ENCODE assay signal across 23 mouse cellular contexts in the genomic region with DNA sequence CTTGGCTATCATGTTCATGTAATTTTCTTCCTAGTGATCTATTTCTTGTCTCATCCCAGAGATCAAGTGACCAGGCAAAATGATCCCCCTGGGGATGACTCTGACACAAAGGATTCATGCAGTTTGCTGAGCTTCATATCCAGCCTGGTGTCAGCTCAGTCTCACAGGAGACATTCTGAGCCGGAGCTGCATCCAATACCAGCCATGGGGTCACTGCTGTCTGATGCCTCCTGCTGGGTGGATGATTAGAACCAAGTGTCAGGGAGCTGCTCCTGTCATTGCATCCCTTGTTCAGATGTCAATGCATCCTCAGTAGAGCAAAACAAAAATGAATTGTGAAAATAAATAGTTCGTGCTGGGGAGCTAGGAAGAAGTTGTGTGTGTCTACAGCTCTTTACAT.
DNase-seq lines count a peak whose midpoint lies in the region; ATAC-seq and TF ChIP-seq lines count a peak whose summit lies in the region.
"Had no signal": no experiment of that assay in that cellular context is flagged by ENCODE, and none has a peak within 500 bp of the region (broad histone marks: within the 10 kb centered on the region; RNA-seq: fewer than 3 reads in every experiment).

No protein-coding gene starts in this region.

- no peaks in the 10 kb centered on the region for H3K27me3 ChIP-seq in hindbrain, embryonic 10.5 days (ENCODE audit: insufficient read depth, poor library complexity, severe bottlenecking)
- no peaks in the 10 kb centered on the region for H3K27me3 ChIP-seq in hindbrain, embryonic 14.5 days (ENCODE audit: control insufficient read depth, insufficient read depth, low read length)
- no peaks in the 10 kb centered on the region for H3K27me3 ChIP-seq in kidney, adult 2 months (replicated peaks; ENCODE audit: control insufficient read depth, insufficient read depth, low read length)
- H3K27me3 ChIP-seq: embryonic facial prominence, embryonic 13.5 days; forebrain, embryonic 13.5 days; heart, embryonic 15.5 days; hindbrain, embryonic 12.5 days; intestine, embryonic 15.5 days had no signal

- TF ChIP-seq CTCF in kidney, adult 2 months (conservative IDR thresholded peaks at IDR 0.05; ENCODE audit: insufficient read depth, insufficient read length, low read depth, low read length): no peak

- H3K27ac ChIP-seq in hindbrain, embryonic 10.5 days: no peak overlapping the region
- no peak overlapping the region for H3K27ac ChIP-seq in hindbrain, embryonic 14.5 days
- no peak overlapping the region for H3K27ac ChIP-seq in kidney, adult 2 months (ENCODE audit: insufficient read depth, low read depth, low read length)
- H3K27ac ChIP-seq: embryonic facial prominence, embryonic 13.5 days; forebrain, embryonic 13.5 days; heart, adult 2 months; heart, embryonic 15.5 days; hindbrain, embryonic 12.5 days; intestine, embryonic 15.5 days had no signal

- no peak overlapping the region for H3K4me2 ChIP-seq in hindbrain, embryonic 14.5 days (replicated peaks)
- H3K4me2 ChIP-seq: embryonic facial prominence, embryonic 13.5 days; forebrain, embryonic 13.5 days; heart, embryonic 11.5 days; heart, embryonic 15.5 days; hindbrain, embryonic 12.5 days; intestine, embryonic 15.5 days had no signal

- no peaks in the 10 kb centered on the region for H3K36me3 ChIP-seq in hindbrain, embryonic 10.5 days
- H3K36me3 ChIP-seq in hindbrain, embryonic 14.5 days (replicated peaks; ENCODE audit: control insufficient read depth, insufficient read depth): no peaks in the 10 kb centered on the region
- no peaks in the 10 kb centered on the region for H3K36me3 ChIP-seq in kidney, adult 2 months (ENCODE audit: control insufficient read depth, insufficient read depth, low read length)
- H3K36me3 ChIP-seq: embryonic facial prominence, embryonic 13.5 days; G1E; heart, embryonic 15.5 days; hindbrain, embryonic 12.5 days; intestine, embryonic 15.5 days had no signal

- H3K4me1 ChIP-seq in hindbrain, embryonic 10.5 days (replicated peaks): 0 out of 2 replicates have a peak, but pooled peaks cover 2% of the 10 kb centered on the region
- H3K4me1 ChIP-seq in hindbrain, embryonic 14.5 days (replicated peaks; ENCODE audit: control insufficient read depth, insufficient read depth, low read length): no peaks in the 10 kb centered on the region
- no peaks in the 10 kb centered on the region for H3K4me1 ChIP-seq in kidney, adult 2 months (ENCODE audit: control insufficient read depth, insufficient read depth, low read length)
- H3K4me1 ChIP-seq: embryonic facial prominence, embryonic 13.5 days; forebrain, embryonic 13.5 days; heart, embryonic 15.5 days; hindbrain, embryonic 12.5 days; intestine, embryonic 15.5 days had no signal

- DNase-seq in cerebellum, adult 11 months: peak; percentile 29
- DNase-seq in hindbrain, embryonic 10.5 days (ENCODE audit: low spot score): peak; percentile 27
- no peak for DNase-seq in hindbrain, embryonic 14.5 days (ENCODE audit: low spot score)
- DNase-seq in brain, adult 2 months (ENCODE audit: low read depth, low spot score): peak; percentile 53
- peak; percentile 18 for DNase-seq in embryo, embryonic 10.5 days (ENCODE audit: low spot score)
- DNase-seq in kidney, adult 2 months: no peak
- DNase-seq in adrenal gland, postnatal 25 days: no peak
- DNase-seq: adrenal gland, adult 8-10 months; B cell, adult 2 months; forebrain, postnatal 0 days; gastrocnemius, postnatal 14 days; heart, adult 2 months; heart, postnatal 14 days; kidney, adult 18-20 months had no signal

- no peak; the same call in 1 of the 2 replicates for ATAC-seq in cerebellum, adult (ENCODE audit: insufficient number of reproducible peaks, low FRiP score, low TSS enrichment)
- no peak for ATAC-seq in hindbrain, embryonic 14.5 days (ENCODE audit: low FRiP score)
- ATAC-seq: CD4-positive, CD25-positive, alpha-beta regulatory T cell, adult 4 months; forebrain, embryonic 13.5 days; forebrain, postnatal 0 days; intestine, embryonic 15.5 days had no signal

- no peak overlapping the region for H3K9ac ChIP-seq in hindbrain, embryonic 14.5 days
- H3K9ac ChIP-seq: embryonic facial prominence, embryonic 13.5 days; forebrain, embryonic 13.5 days; forebrain, postnatal 0 days; heart, embryonic 15.5 days; hindbrain, embryonic 12.5 days; intestine, embryonic 15.5 days had no signal

- no peak overlapping the region for H3K4me3 ChIP-seq in hindbrain, embryonic 10.5 days
- H3K4me3 ChIP-seq in hindbrain, embryonic 14.5 days (replicated peaks; ENCODE audit: low read length): no peak overlapping the region
- H3K4me3 ChIP-seq in kidney, adult 2 months (ENCODE audit: insufficient read depth, low read depth, low read length): no peak overlapping the region
- H3K4me3 ChIP-seq: embryonic facial prominence, embryonic 13.5 days; forebrain, embryonic 13.5 days; heart, adult 2 months; heart, embryonic 15.5 days; hindbrain, embryonic 12.5 days; intestine, embryonic 15.5 days had no signal

- no peaks in the 10 kb centered on the region for H3K9me3 ChIP-seq in hindbrain, embryonic 10.5 days
- no peaks in the 10 kb centered on the region for H3K9me3 ChIP-seq in hindbrain, embryonic 14.5 days (ENCODE audit: control insufficient read depth, low read length)
- H3K9me3 ChIP-seq: embryonic facial prominence, embryonic 13.5 days; forebrain, embryonic 13.5 days; heart, embryonic 15.5 days; hindbrain, embryonic 12.5 days; intestine, embryonic 15.5 days had no signal

- no peak for TF ChIP-seq POLR2A in kidney, adult 2 months (IDR thresholded peaks at IDR 0.05; ENCODE audit: low read depth, low read length)

- 26% methylated on average over 2 of the region's 2 CpGs for WGBS in hindbrain, embryonic 10.5 days
- WGBS in hindbrain, embryonic 14.5 days: 32% methylated on average over 2 of the region's 2 CpGs
- WGBS in kidney, adult 2 months: 44% methylated on average over 2 of the region's 2 CpGs

Comparison
In these comparisons a context has a peak if more than half of its experiments do, and no peak if none do; other contexts are left out.
1. DNase-seq: peak in cerebellum, adult 11 months (single experiment), hindbrain, embryonic 10.5 days (single experiment), brain, adult 2 months (single experiment) and embryo, embryonic 10.5 days (single experiment); none in hindbrain, embryonic 14.5 days (single experiment), kidney, adult 2 months (single experiment) and adrenal gland, postnatal 25 days (single experiment).